Mouse (Mus musculus): ENCODE data around the gene Smim7. TPM values are rescaled to one million over a fixed set of nuclear protein-coding genes. Genes with fewer than 3 reads are reported as not detected.

Smim7 gene
- total RNA-seq, 2 experiments from 2014 or later = 89.9 to 102 TPM

DNA sequence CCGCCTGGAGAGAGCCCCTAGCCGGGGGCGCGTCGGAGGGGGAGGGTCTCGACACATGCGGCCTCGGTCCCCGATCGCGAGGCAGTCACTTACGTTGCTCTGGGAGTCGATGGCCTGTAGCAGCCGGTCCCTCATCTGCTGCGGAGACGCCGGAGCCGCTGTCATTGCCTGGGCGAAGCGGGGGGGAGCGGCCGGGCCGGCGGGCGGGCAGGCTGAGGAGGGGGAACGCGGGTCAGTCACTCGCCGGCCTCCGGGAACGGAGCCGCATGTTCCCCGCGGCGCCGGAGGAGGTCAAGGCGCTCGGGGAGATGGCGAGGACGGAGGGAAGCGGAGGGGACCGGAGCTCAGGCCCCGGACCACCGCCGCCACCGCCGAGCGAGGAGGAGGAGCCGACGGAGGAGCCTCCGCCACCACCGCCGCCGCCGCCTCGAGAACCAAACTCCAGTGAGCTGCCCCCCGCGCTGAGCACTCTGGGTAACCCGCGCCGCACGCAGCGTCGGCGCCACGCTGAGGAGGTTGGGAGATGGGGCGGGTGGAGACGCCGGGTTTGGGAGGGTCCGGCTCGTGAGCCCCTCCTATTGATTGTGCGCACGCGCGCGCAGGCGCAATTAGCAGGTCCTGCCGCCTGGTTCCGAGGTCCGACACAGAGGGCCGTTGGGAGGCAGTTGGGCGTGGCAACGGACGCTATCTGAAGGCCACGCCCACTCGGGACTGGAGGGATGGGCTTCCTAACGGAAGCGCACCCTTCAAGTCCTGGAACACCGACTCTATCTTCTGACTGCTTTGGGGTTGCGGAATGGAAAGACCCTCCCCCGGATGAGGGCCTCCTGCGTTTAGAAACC, 22.9 kb downstream of the Smim7 start, which contains the start of gene Med26:
Med26 (minus strand) TSS at position 469 of the 842 bp plus-strand sequence.
- peak; percentile 96 for DNase-seq

- DNase-seq = no peak
Measured at GRCm38 (mm10) chr8:72547122-72547801, 23.6 kb downstream of the Smim7 start.

DNA sequence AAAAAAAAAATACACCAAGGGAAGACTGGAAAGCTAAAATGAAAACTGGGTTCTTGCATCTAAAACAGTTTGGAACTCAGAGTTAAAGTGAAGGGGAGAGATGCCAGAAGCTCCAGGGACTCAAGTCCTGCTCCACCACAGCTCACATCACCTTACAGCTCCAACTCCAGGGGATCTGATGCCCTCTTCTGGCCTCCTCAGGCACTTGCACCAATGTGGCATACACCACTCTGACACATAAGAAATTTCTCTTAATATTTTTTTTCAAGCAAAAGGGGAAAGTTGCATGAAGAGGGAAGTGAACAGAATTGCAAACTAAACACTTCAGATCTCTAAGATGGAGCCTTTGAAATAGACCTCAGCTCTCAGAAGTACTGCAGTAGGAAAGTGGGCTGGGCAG, 31.7 kb downstream of the Smim7 start:
- no peak for DNase-seq

- DNase-seq = no peak
Measured at GRCm38 (mm10) chr8:72534888-72535287, 36.0 kb downstream of the Smim7 start.

- DNase-seq = no peak
Measured at GRCm38 (mm10) chr8:72532103-72532502, 38.8 kb downstream of the Smim7 start.

DNA sequence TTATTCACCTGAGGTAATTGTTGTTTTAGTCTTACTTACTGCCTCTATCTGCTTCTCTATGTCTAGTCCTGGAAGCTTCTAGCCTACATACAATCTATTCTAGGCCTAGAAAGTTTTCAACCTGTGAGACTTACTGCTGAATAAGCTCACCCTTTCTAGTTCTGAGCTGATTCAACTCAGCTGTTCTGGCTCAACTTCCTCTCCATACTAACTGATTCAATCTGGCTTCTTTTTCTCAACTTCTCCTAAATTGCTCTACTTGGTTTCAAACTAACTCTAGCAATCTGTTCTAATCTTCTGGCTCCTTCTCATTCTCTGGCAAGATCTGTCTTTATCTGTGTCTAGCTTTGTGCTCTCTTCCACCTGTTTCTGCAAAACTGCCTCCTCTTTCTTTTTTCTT, 49.0 kb downstream of the Smim7 start:
- no peak for DNase-seq

GRCm38 (mm10) chr8:72517421-72517988, 53.4 kb downstream of the Smim7 start:
- DNase-seq = no peak

Small RNA genes within 50 kb of the gene (microRNA-seq; reads per million reads assigned to microRNA genes)
- 0 reads per million in 2 experiments for gene Gm28019

Other genes starting within 250 kb of the Smim7 start
- 10 to 100 TPM; 27.4 to 38.7 TPM for gene Eps15l1, start 149.6 kb downstream of the Smim7 start, total RNA-seq (2021)
- gene Calr3, start 127.2 kb downstream of the Smim7 start, total RNA-seq (2021) = 1 to 10 TPM; 1.7 to 1.8 TPM
- gene 1700030K09Rik, start 127.2 kb downstream of the Smim7 start, total RNA-seq (2021) = 1 to 10 TPM; 3.6 to 5.6 TPM
- gene Cherp, start 95.9 kb downstream of the Smim7 start, total RNA-seq (2021) = 10 to 100 TPM; 27.5 to 38.9 TPM
- gene Slc35e1, start 78.5 kb downstream of the Smim7 start, total RNA-seq (2021) = 10 to 100 TPM; 23.3 to 25.3 TPM
- gene Med26, start 22.8 kb downstream of the Smim7 start, total RNA-seq (2021) = 1 to 10 TPM; 7.0 to 9.3 TPM
- gene Tmem38a, start 967 bp upstream of the Smim7 start, total RNA-seq (2021) = 100 to 1,000 TPM; 824 to 997 TPM
- gene Nwd1, start 75.6 kb upstream of the Smim7 start, total RNA-seq (2021) = 1 to 10 TPM; 1.0 to 1.2 TPM
- gene Sin3b, start 152.2 kb upstream of the Smim7 start, total RNA-seq (2021) = 10 to 100 TPM; 78.2 to 80.8 TPM
- gene F2rl3, start 190.8 kb upstream of the Smim7 start, total RNA-seq (2021) = 1 to 10 TPM; 1.9 to 3.2 TPM